Mouse (Mus musculus): ENCODE measurements at regions not wholly inside any gene's neighbourhood (a gene's known extent, or its start where the extent isn't known, plus 50 kb on each side); places are given as distances from the start of the nearest gene placed in this dataset.
A peak's percentile ranks its signal among the peaks of the same experiment; 100 is the strongest.

DNA sequence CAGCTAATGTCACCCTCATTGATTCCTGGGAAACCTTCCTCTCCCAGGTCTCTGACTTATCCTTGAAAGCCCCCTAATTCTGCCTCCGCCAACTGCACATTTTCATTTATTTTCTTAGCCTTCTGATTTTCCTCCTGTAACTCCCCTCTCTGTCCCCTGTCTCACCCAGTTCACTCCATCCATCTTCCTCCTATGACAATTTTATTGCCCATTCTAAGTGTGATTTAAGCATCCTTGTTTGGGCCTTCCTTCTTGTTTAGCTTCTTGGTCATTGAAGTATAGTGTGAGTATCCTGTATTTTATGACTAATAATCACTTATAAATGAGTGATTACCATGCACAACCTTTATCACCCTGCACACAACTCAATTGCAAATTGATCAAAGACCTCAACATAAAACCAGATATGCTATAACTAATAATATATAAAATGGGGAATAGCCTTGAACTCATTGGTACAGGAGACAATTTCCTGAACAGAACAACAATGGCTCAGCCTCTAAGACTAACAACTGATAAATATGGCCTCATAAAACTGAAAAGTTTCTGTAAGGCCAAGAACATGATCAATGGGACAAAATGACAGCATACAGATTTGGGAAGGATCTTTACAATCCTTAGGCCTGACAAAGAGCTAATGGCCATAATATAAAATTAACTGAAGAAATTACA, 559.2 kb upstream of the Sorcs1 start:
- 62% methylated on average over 1 of the region's 1 CpGs for whole genome bisulfite sequencing
- no peak for TF ChIP-seq CTCF (IDR thresholded peaks at IDR 0.05; ENCODE audit: low read depth)

DNA sequence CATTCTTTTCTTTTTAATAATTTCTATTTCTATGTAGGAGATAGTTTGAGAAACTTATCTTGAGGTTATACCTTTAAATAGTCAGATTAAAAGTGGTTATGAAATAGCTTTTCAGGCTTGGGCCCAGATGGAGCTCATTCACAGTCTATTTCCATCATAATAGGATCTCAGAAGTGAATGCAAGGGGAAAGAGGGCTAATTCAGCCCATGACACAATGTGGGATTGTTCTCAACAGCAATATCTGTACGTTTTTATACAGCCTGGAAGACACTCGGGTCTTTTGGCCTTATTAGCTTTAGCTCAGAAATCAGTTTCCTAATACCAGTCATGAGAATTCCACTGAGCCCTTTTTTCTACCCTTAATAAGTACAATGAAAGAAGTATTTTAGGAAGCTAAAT, 554.1 kb upstream of the Sorcs1 start:
- ATAC-seq (ENCODE audit: insufficient read depth) (no peak), DNase-seq (no peak)
- Histone ChIP-seq H3K9me3 (ENCODE audit: low read depth, low read length) (no peaks in the 10 kb centered on the region), H3K4me1 (ENCODE audit: insufficient read depth) (no peaks in the 10 kb centered on the region), H3K4me2 (no peak overlapping the region), H3K27ac (ENCODE audit: low read depth) (no peak overlapping the region), H3K9ac (no peak overlapping the region), H3K36me3 (ENCODE audit: insufficient read depth) (no peaks in the 10 kb centered on the region), H3K27me3 (ENCODE audit: insufficient read depth, low read length) (no peaks in the 10 kb centered on the region), H3K4me3 (ENCODE audit: low read depth, low read length) (no peak overlapping the region)
- WGBS, result 69% methylated on average over 2 of the region's 2 CpGs
- TF ChIP-seq CTCF (IDR thresholded peaks at IDR 0.05; ENCODE audit: low read depth), result no peak

More for the DNA sequence above, 559.2 kb upstream of the Sorcs1 start:
- Histone ChIP-seq H3K4me1 (ENCODE audit: insufficient read depth) (no peaks in the 10 kb centered on the region), H3K27ac (ENCODE audit: low read depth) (no peak overlapping the region), H3K27me3 (ENCODE audit: insufficient read depth, low read length) (no peaks in the 10 kb centered on the region), H3K4me2 (no peak overlapping the region), H3K9me3 (ENCODE audit: low read depth, low read length) (no peaks in the 10 kb centered on the region), H3K36me3 (ENCODE audit: insufficient read depth) (no peaks in the 10 kb centered on the region), H3K9ac (no peak overlapping the region), H3K4me3 (ENCODE audit: low read depth, low read length) (no peak overlapping the region)
- ATAC-seq (ENCODE audit: insufficient read depth) (no peak), DNase-seq (no peak)

DNA sequence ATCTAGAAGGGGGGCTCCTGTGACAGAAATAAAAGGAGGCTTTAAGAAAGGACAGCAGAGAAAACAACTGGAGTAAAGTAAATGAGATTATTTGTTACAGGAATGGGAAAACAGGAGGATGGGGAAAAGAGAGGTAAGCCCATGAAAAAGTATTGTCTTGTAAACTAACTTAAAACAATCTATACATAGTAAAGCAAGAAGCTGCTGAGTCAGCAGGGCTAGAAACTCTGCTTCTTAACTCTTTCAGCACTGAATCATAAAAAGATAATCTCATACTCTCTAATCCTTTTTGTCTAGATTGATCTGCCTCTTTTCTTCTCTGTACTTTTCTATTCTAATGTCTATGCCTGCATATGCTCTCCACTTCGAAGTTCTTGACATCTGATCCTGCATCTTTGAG, 548.5 kb upstream of the Sorcs1 start:
- ATAC-seq (ENCODE audit: insufficient read depth), result no peak
- Histone ChIP-seq H3K4me2 (no peak overlapping the region), H3K4me1 (ENCODE audit: insufficient read depth) (no peaks in the 10 kb centered on the region), H3K36me3 (ENCODE audit: insufficient read depth) (no peaks in the 10 kb centered on the region), H3K27ac (ENCODE audit: low read depth) (no peak overlapping the region), H3K9me3 (ENCODE audit: low read depth, low read length) (no peaks in the 10 kb centered on the region), H3K4me3 (ENCODE audit: low read depth, low read length) (no peak overlapping the region), H3K9ac (no peak overlapping the region), H3K27me3 (ENCODE audit: insufficient read depth, low read length) (no peaks in the 10 kb centered on the region)
- 55% methylated on average over 1 of the region's 1 CpGs for WGBS
- no peak for TF ChIP-seq CTCF (IDR thresholded peaks at IDR 0.05; ENCODE audit: low read depth)
- no peak for DNase-seq

DNA sequence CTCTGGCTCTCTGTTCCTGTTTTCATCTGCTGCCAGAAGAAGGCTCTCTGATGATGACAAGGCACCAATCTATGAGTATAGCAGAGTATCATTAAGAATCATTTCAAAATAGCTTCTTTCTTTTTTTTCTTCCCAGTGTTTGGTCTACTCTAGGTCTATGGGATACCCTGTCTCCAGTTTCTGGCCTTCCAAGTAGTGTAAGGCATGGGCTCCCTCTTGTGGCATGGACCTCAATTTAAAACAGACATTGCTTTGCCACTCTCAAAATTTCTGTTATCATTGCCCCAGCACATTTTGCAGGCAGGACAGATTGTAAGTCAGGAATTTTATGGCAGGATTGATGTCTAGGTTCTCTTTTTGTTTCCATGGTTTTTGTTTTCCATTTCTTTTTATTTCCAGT, 522.9 kb upstream of the Sorcs1 start:
- DNase-seq (peak; percentile 73), ATAC-seq (ENCODE audit: insufficient read depth) (no peak; the same call in 1 of the 2 replicates)
- H3K36me3 ChIP-seq (ENCODE audit: insufficient read depth), result no peaks in the 10 kb centered on the region
- peak; percentile 59 for TF ChIP-seq CTCF (IDR thresholded peaks at IDR 0.05; ENCODE audit: low read depth)
- H3K27ac ChIP-seq (ENCODE audit: low read depth), result no peak overlapping the region
- no peak overlapping the region for H3K4me3 ChIP-seq (ENCODE audit: low read depth, low read length)
- no peaks in the 10 kb centered on the region for H3K27me3 ChIP-seq (ENCODE audit: insufficient read depth, low read length)
- H3K4me2 ChIP-seq, result no peak overlapping the region
- H3K9ac ChIP-seq, result no peak overlapping the region
- no peaks in the 10 kb centered on the region for H3K9me3 ChIP-seq (ENCODE audit: low read depth, low read length)
- H3K4me1 ChIP-seq (ENCODE audit: insufficient read depth), result no peaks in the 10 kb centered on the region

Data from lung, embryonic 14.5 days (tissue).